Mouse (Mus musculus) duodenum, adult 2 months (tissue): ENCODE data around the gene Med18. TPM values are rescaled to one million over a fixed set of nuclear protein-coding genes. Genes with fewer than 3 reads are reported as not detected.

ENCODE experiments used
- polyA plus RNA-seq: library from polyadenylated mRNA; depleted of rRNA; stranded (reverse); fragments of >200 nt; gene quantifications from 2 replicates; pipeline ENCODE4 v1.2.3, GENCODE M21; 2012; ENCODE audit warnings: low replicate concordance; rRNA removed

Gene Med18
- 0.91 and 1.5 TPM in 2 replicates for polyA plus RNA-seq

GRCm38 (mm10) chr4:132463430-132464254 lies at the start of gene Med18:
Med18 (minus strand) TSS chr4:132463921.

GRCm38 (mm10) chr4:132510352-132510798 lies 46.7 kb upstream of the Med18 start, which contains the start of gene Sesn2:
Sesn2 (minus strand) TSS chr4:132510501.

GRCm38 (mm10) chr4:132421923-132422782 lies 41.6 kb downstream of the Med18 start, which contains the start of gene Phactr4:
Phactr4 (minus strand) TSS chr4:132422489.

Other genes starting within 250 kb of the Med18 start
- 9.0 and 10.4 TPM in 2 replicates for gene Gmeb1, start 202.3 kb downstream of the Med18 start, polyA plus RNA-seq
- gene Taf12, start 189.5 kb downstream of the Med18 start, polyA plus RNA-seq, result 1.3 and 2.1 TPM in 2 replicates
- gene Rab42, start 160.5 kb downstream of the Med18 start, polyA plus RNA-seq, result 0.62 and 1.8 TPM in 2 replicates
- gene Trnau1ap, start 134.4 kb downstream of the Med18 start, polyA plus RNA-seq, result 12.8 and 13.3 TPM in 2 replicates
- 8.5 and 11.4 TPM in 2 replicates for gene Rcc1, start 110.3 kb downstream of the Med18 start, polyA plus RNA-seq
- 9.4 and 15.7 TPM in 2 replicates for gene Phactr4, start 41.4 kb downstream of the Med18 start, polyA plus RNA-seq
- 6.8 and 7.7 TPM in 2 replicates for gene Sesn2, start 46.6 kb upstream of the Med18 start, polyA plus RNA-seq
- 83.0 and 87.1 TPM in 2 replicates for gene Atpif1, start 69.7 kb upstream of the Med18 start, polyA plus RNA-seq
- 9.2 and 9.6 TPM in 2 replicates for gene Dnajc8, start 71.6 kb upstream of the Med18 start, polyA plus RNA-seq
- 2.0 and 3.9 TPM in 2 replicates for gene Ptafr, start 100.1 kb upstream of the Med18 start, polyA plus RNA-seq
- gene Eya3, start 175.1 kb upstream of the Med18 start, polyA plus RNA-seq, result 11.1 and 11.6 TPM in 2 replicates